Mouse (Mus musculus) cortical plate, adult 2 months (tissue): ENCODE results near the gene Hoxa9.

Source experiments
- CTCF ChIP-seq: fragments of 200-500 bp; IDR thresholded peaks from 2 replicates; pipeline ENCODE4 v1.5.1; 2011; ENCODE audit warnings: mild to moderate bottlenecking, control low read depth, low read length; ENCODE audit not compliant: insufficient read depth; ENCODE audit errors: extremely low read depth
- POLR2A ChIP-seq: fragments of 200-500 bp; IDR thresholded peaks from 2 replicates; pipeline ENCODE4 v1.6.1; 2011; ENCODE audit warnings: mild to moderate bottlenecking, low read length, control low read depth; ENCODE audit not compliant: insufficient read depth; ENCODE audit errors: extremely low read depth

- TF ChIP-seq CTCF (no peak), POLR2A (no peak)
These were observed 5.0 kb upstream of the Hoxa9 start for GRCm38 (mm10) chr6:52235866-52236265.
